Mouse (Mus musculus) adrenal gland, postnatal 10 days (tissue): ENCODE data around the gene Cadm1. TPM values are rescaled to one million over a fixed set of nuclear protein-coding genes. Genes with fewer than 3 reads are reported as not detected.
A peak's percentile ranks its signal among the peaks of the same experiment; 100 is the strongest.

Source experiments
- DNase-seq: peaks from one replicate; pipeline ENCODE4 v3.0.0; 2021; ENCODE audit warnings: mixed read lengths
- total RNA-seq, 2 experiments: library from RNA; stranded (reverse); gene quantifications; 2 replicates each; pipeline ENCODE4 v1.2.3; 2021

Gene Cadm1
- total RNA-seq, 2 experiments from 2014 or later: 32.0 to 39.5 TPM

- DNase-seq: no peak
These were observed 209.3 kb downstream of the Cadm1 start for GRCm38 (mm10) chr9:47739276-47739675.

GRCm38 (mm10) chr9:47741751-47742150 is 211.8 kb downstream of the Cadm1 start:
- no peak for DNase-seq

GRCm38 (mm10) chr9:47744916-47745315 is 214.9 kb downstream of the Cadm1 start:
- DNase-seq: no peak

GRCm38 (mm10) chr9:47745716-47746115 is 215.7 kb downstream of the Cadm1 start:
- DNase-seq: no peak

GRCm38 (mm10) chr9:47749160-47749559 is 219.2 kb downstream of the Cadm1 start:
- no peak for DNase-seq

- no peak for DNase-seq
These were observed 222.5 kb downstream of the Cadm1 start for GRCm38 (mm10) chr9:47752516-47752915.

- no peak for DNase-seq
These were observed 223.2 kb downstream of the Cadm1 start for GRCm38 (mm10) chr9:47753127-47753526.

- DNase-seq: no peak
These were observed 225.1 kb downstream of the Cadm1 start for GRCm38 (mm10) chr9:47755119-47755518.

- DNase-seq: no peak
These were observed 227.8 kb downstream of the Cadm1 start for GRCm38 (mm10) chr9:47757798-47758197.

- DNase-seq: no peak
These were observed 228.3 kb downstream of the Cadm1 start for GRCm38 (mm10) chr9:47758320-47758719.

GRCm38 (mm10) chr9:47759807-47760206 is 229.8 kb downstream of the Cadm1 start:
- DNase-seq: no peak

GRCm38 (mm10) chr9:47761601-47762000 is 231.6 kb downstream of the Cadm1 start:
- no peak for DNase-seq

GRCm38 (mm10) chr9:47762913-47763312 is 232.9 kb downstream of the Cadm1 start:
- no peak for DNase-seq

GRCm38 (mm10) chr9:47764920-47765319 is 234.9 kb downstream of the Cadm1 start:
- DNase-seq: no peak

GRCm38 (mm10) chr9:47765323-47765722 is 235.3 kb downstream of the Cadm1 start:
- no peak for DNase-seq

GRCm38 (mm10) chr9:47766342-47766741 is 236.4 kb downstream of the Cadm1 start:
- DNase-seq: no peak

- DNase-seq: no peak
These were observed 240.9 kb downstream of the Cadm1 start for GRCm38 (mm10) chr9:47770836-47771235.

- DNase-seq: no peak
These were observed 242.0 kb downstream of the Cadm1 start for GRCm38 (mm10) chr9:47771953-47772352.

GRCm38 (mm10) chr9:47772750-47773149 is 242.8 kb downstream of the Cadm1 start:
- no peak for DNase-seq

GRCm38 (mm10) chr9:47776941-47777919 is 247.3 kb downstream of the Cadm1 start:
- DNase-seq: no peak

- DNase-seq: peak; percentile 16
These were observed 248.5 kb downstream of the Cadm1 start for GRCm38 (mm10) chr9:47778438-47778837.

- DNase-seq: no peak
These were observed 249.3 kb downstream of the Cadm1 start for GRCm38 (mm10) chr9:47779291-47779690.

- no peak for DNase-seq
These were observed 256.7 kb downstream of the Cadm1 start for GRCm38 (mm10) chr9:47786642-47787041.

- no peak for DNase-seq
These were observed 268.5 kb downstream of the Cadm1 start for GRCm38 (mm10) chr9:47798478-47798877.
